12 mouse cellular contexts compared by ENCODE assay signal in the genomic region with DNA sequence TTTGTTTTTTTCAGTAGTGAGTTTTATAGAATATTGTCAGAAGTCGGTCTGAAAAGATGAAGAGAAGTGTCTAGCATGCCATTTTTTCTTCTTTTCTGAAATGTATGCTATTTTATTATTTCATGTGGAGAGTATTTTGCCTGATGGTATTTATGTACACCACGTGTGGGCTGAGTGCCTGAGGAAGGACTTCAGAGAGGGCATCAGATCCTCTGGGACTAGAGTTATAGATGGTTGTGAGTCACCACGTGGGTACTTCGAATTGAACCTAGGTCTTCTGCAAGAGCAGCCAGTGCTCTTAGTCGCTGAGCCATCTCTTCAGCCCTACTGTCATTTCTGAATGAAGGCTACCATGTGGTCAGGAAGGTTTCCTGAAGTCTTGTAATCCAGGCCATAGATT. TPM values are rescaled to one million over a fixed set of nuclear protein-coding genes. Genes with fewer than 3 reads are reported as not detected.
"Had no signal": no experiment of that assay in that cellular context is flagged by ENCODE, and none has a peak within 500 bp of the region (broad histone marks: within the 10 kb centered on the region; RNA-seq: fewer than 3 reads in every experiment).

No protein-coding gene starts in this region.

- H3K4me2 ChIP-seq: kidney, embryonic 15.5 days; lung, embryonic 15.5 days; midbrain, embryonic 11.5 days; midbrain, embryonic 15.5 days; neural tube, embryonic 13.5 days had no signal

- ATAC-seq: midbrain, embryonic 15.5 days had no signal

- H3K4me1 ChIP-seq: megakaryocyte, embryonic 14.5 days had no signal

- H3K9ac ChIP-seq: kidney, embryonic 15.5 days; liver, embryonic 14.5 days; lung, embryonic 15.5 days; midbrain, embryonic 15.5 days; neural tube, embryonic 13.5 days had no signal

- H3K27ac ChIP-seq: left cerebral cortex, adult 2 months; liver, embryonic 14.5 days; neural tube, embryonic 13.5 days had no signal

- H3K4me3 ChIP-seq: kidney, embryonic 15.5 days; left cerebral cortex, adult 2 months; lung, embryonic 15.5 days; megakaryocyte, embryonic 14.5 days; midbrain, embryonic 15.5 days; neural tube, embryonic 13.5 days had no signal

- DNase-seq: layer of hippocampus, postnatal 36 days; thymus, adult 18-20 months; thymus, postnatal 36 days had no signal

- H3K27me3 ChIP-seq: kidney, embryonic 15.5 days; lung, embryonic 15.5 days; midbrain, embryonic 15.5 days; neural tube, embryonic 13.5 days had no signal

- H3K9me3 ChIP-seq: kidney, embryonic 15.5 days; lung, embryonic 15.5 days; megakaryocyte, embryonic 14.5 days; midbrain, embryonic 15.5 days; neural tube, embryonic 13.5 days had no signal

RNA-seq across cellular contexts. Expression of gene Myh10, which starts 28.4 kb away (rescaled TPM):
- total RNA-seq: neutrophil, adult 5-6 weeks had no signal
